Mouse (Mus musculus) right cerebral cortex, adult 2 months (tissue): ENCODE measurements around the gene Cypt15.
"Not testable (repeated sequence)": the region's sequence is repeated elsewhere in the genome, so short reads cannot be mapped to it uniquely, and the experiment has no call there.

Experiments
- DNase-seq, 2 experiments: peaks; one replicate each; pipeline ENCODE4 v3.0.0; 2021 to 2022; ENCODE audit warnings: low spot score in 2 of 2

The Cypt15 gene

GRCm38 (mm10) chrX:39345967-39346366 lies at the start of gene Cypt15:
Gene Cypt15 (plus strand): TSS chrX:39346267.
- not testable (repeated sequence) for DNase-seq

GRCm38 (mm10) chrX:39370932-39371331 lies 24.9 kb downstream of the Cypt15 start:
- DNase-seq = no peak

DNA sequence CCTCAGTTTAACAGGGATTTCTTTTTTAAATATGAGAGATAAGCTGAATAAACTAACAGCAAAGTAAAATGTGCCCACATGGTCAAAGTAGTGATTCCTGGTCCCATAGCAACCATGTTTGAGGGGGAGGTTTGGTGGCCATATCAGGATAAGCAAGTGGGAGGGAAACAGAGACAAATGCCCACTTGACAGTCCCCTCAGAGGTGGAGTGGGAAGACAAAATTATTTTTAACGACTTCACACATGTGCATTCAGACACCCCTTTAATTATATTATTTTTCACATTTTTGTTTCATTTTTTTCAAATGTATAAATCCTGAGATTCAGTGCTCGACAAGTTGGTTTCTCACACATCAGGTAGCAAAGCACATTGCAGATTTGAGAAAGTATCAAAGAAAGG lies 32.8 kb downstream of the Cypt15 start:
- DNase-seq = peak; percentile 9 to 13

DNA sequence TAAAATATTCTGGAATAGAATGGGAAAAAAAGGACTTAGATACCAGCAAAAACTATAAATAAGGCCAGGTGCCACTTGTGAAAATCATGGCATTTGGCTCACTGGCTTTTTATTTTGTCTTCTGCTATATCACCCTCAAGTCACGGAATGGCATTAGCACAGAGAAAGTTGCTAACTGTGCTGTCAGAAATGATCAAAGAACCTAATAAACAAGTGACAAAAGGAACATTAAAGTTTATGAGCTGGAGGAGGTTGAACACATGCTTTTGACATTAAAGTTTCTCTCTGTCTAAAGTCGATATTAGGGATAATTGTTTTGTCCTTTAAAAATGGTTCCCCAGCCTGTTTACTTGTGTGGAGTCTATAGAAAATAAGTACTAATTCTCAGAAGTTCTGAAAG lies 37.7 kb downstream of the Cypt15 start:
- no peak for DNase-seq
